Mouse (Mus musculus) stomach, postnatal 0 days (tissue): ENCODE measurements around the gene Tagln2. TPM values are rescaled to one million over a fixed set of nuclear protein-coding genes. Genes with fewer than 3 reads are reported as not detected.

Experiments used
- ATAC-seq: fragments of 200-750 bp; cut with Nextera tagmentation; 2 replicates; pipeline ENCODE4 v1.8.0; 2017; ENCODE audit not compliant: low FRiP score, low TSS enrichment
- DNase-seq: peaks from one replicate; pipeline ENCODE4 v3.0.0-alpha.2; 2016; ENCODE audit warnings: low spot score
- H3K27ac ChIP-seq: fragments of 300-500 bp; sonication (generic); replicated peaks from 2 replicates; pipeline ENCODE4 v1.5.1; 2014; ENCODE audit warnings: mild to moderate bottlenecking, control low read depth
- H3K27me3 ChIP-seq: fragments of 300-500 bp; sonication (generic); 2 replicates; pipeline ENCODE4 v1.6.1; 2014; ENCODE audit warnings: low read length; ENCODE audit not compliant: control insufficient read depth, insufficient read depth
- H3K36me3 ChIP-seq: fragments of 300-500 bp; sonication (generic); 2 replicates; pipeline ENCODE4 v1.6.1; 2014; ENCODE audit warnings: low read length, mixed read lengths; ENCODE audit not compliant: control insufficient read depth, insufficient read depth
- H3K4me1 ChIP-seq: fragments of 300-500 bp; sonication (generic); replicated peaks from 2 replicates; pipeline ENCODE4 v1.6.1; 2014; ENCODE audit warnings: antibody characterized with exemption; ENCODE audit not compliant: control insufficient read depth, insufficient read depth
- H3K4me2 ChIP-seq: fragments of 300-500 bp; sonication (generic); replicated peaks from 2 replicates; pipeline ENCODE4 v1.6.1; 2014; ENCODE audit warnings: low read depth, mild to moderate bottlenecking, control low read depth, moderate library complexity
- H3K4me3 ChIP-seq: fragments of 300-500 bp; sonication (generic); 2 replicates; pipeline ENCODE4 v1.5.1; 2014; ENCODE audit warnings: low read depth, low read length, control low read depth
- H3K9ac ChIP-seq: fragments of 300-500 bp; sonication (generic); 2 replicates; pipeline ENCODE4 v1.6.1; 2014; ENCODE audit warnings: mild to moderate bottlenecking, low read length, control low read depth, mixed read lengths
- H3K9me3 ChIP-seq: fragments of 300-500 bp; sonication (generic); 2 replicates; pipeline ENCODE4 v1.6.1; 2016; ENCODE audit warnings: low read length; ENCODE audit not compliant: control insufficient read depth
- CTCF ChIP-seq: IDR thresholded peaks from 2 replicates; pipeline ENCODE4 v1.5.1; 2016; ENCODE audit warnings: antibody characterized with exemption, low read depth, mild to moderate bottlenecking, moderate library complexity
- EP300 ChIP-seq: optimal IDR thresholded peaks from 2 replicates; pipeline ENCODE3; 2016; ENCODE audit warnings: antibody characterized with exemption
- WGBS: fragments of 180-500 bp; shearing (Covaris S2); extraction: QIAGEN DNeasy Blood & Tissue Kit; methylation state at CpG from one replicate; pipeline ENCODE4 v1.1.7; 2014; 5-methylcytosine and 5-hydroxymethylcytosine counted together
- polyA plus RNA-seq: library from polyadenylated mRNA; unstranded; fragments of >200 nt; fragmentation: Nextera tagmentation; extraction: Ambion mirVana; gene quantifications from 2 replicates; pipeline ENCODE4 v1.2.1, GENCODE M21; 2015

Tagln2 gene
- polyA plus RNA-seq, 1 experiment from 2014 or later: 564 TPM

DNA sequence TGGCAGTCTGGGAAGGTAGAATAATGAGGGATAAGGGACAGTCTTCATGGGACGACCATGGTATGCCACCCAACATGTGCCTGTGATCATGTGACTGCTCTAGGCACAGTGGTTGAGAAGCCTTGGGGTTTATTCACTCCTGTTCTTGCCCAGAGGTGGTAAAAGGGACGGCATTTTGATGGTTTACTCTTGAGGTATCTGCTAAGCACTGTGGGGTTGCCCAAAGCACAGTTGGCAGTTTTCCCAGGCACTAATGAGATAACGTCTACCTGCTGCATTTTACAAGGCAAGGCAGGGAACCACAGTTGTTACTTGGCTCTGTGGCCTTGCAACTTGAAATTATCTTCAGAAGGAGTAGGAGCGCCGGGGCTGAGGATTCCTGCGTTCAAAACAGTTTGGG lies 40.0 kb downstream of the Tagln2 start:
- Histone ChIP-seq H3K9me3 (no peaks in the 10 kb centered on the region), H3K27ac (no peak overlapping the region), H3K36me3 (no peaks in the 10 kb centered on the region), H3K4me2 (no peak overlapping the region), H3K4me3 (no peak overlapping the region), H3K27me3 (no peaks in the 10 kb centered on the region), H3K4me1 (no peaks in the 10 kb centered on the region), H3K9ac (no peak overlapping the region)
- TF ChIP-seq EP300 (no peak), CTCF (no peak)
- DNase-seq (peak; percentile 60), ATAC-seq (peak; percentile 68)
- WGBS: 50% methylated on average over 6 of the region's 6 CpGs

DNA sequence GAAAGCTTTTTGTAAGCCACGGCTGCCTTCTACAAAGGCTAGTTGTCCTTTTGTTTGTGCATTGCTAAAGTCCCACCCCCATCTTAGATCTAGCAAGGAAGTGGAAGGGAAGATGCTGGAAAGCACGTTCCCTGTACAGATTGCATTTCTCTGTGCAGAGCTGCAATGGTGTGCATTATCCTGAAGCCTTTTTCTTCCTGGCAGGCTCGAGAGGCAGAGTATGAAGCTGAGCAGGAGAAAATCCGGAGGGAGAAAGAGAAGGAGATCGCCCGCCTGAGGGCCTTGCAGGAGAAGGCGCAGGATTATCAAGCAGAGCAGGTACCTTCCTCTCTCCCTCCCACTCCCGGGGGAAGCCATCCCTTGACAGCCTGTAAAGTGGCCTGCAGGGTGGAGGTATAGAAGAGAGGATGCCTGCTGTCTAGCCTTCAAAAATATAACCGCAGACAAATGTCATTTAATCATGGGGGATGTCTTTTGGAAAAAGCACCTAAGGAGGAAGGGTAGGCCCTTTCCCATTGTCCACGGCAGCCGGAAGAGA lies 40.5 kb downstream of the Tagln2 start:
- H3K4me1 ChIP-seq: no peaks in the 10 kb centered on the region
- no peak overlapping the region for H3K4me2 ChIP-seq
- no peaks in the 10 kb centered on the region for H3K27me3 ChIP-seq
- no peak overlapping the region for H3K27ac ChIP-seq
- H3K9ac ChIP-seq: no peak overlapping the region
- H3K9me3 ChIP-seq: no peaks in the 10 kb centered on the region
- TF ChIP-seq EP300: no peak
- TF ChIP-seq CTCF: no peak
- H3K4me3 ChIP-seq: no peak overlapping the region
- ATAC-seq (no peak), DNase-seq (no peak)
- 56% methylated on average over 11 of the region's 11 CpGs for WGBS
- H3K36me3 ChIP-seq: no peaks in the 10 kb centered on the region

DNA sequence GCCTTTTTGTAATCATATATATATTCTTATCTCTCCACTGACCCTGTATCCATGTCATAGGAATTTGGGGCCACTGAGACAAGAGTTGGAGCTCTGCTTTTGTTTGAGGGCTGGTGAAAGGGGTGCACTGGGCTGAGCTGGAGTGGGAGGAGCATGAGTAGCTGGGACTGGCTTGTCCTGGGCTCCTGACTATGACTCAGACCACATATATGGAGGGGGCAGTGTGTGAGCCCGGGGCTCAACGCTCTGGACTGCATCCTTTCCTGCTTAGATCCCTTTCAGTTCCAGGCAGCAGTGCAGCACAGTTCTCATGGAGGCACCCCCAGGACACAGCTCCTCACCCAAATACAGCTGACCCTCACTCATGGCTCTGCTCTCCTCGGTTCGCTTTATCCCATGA lies 46.2 kb downstream of the Tagln2 start:
- H3K9me3 ChIP-seq: no peaks in the 10 kb centered on the region
- no peak overlapping the region for H3K27ac ChIP-seq
- no peak overlapping the region for H3K4me3 ChIP-seq
- DNase-seq: no peak
- H3K27me3 ChIP-seq: no peaks in the 10 kb centered on the region
- peaks cover 4% of the 10 kb centered on the region; the same call in 1 of the 2 replicates for H3K4me1 ChIP-seq
- no peak overlapping the region for H3K4me2 ChIP-seq
- 70% methylated on average over 4 of the region's 4 CpGs for WGBS
- H3K36me3 ChIP-seq: no peaks in the 10 kb centered on the region
- no peak for ATAC-seq
- no peak for TF ChIP-seq EP300
- no peak for TF ChIP-seq CTCF
- H3K9ac ChIP-seq: no peak overlapping the region

DNA sequence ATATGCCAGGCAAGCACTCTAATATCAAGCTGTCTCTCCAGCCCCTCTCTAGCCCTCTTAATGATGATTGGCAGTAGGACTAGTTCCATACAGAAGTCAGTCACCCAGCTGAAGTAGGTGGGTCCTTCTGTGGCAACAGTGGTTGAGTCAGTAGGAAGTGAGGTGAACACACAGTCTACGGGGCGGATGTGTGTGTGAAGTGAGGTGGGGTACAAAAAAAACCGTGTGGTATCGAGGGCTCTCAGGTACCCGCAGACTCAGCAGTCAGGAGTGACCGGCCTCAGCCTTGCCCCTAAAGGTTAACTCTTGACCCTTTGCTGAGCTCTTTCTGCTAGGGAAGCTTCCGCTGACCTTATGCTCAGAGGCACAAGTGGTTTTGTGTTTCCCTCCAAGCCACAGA lies 48.7 kb downstream of the Tagln2 start:
- Histone ChIP-seq H3K27me3 (no peaks in the 10 kb centered on the region), H3K27ac (no peak overlapping the region), H3K4me1 (peaks cover 4% of the 10 kb centered on the region; the same call in 1 of the 2 replicates), H3K4me2 (no peak overlapping the region), H3K9ac (no peak overlapping the region), H3K4me3 (no peak overlapping the region), H3K9me3 (no peaks in the 10 kb centered on the region), H3K36me3 (no peaks in the 10 kb centered on the region)
- 56% methylated on average over 7 of the region's 7 CpGs for WGBS
- ATAC-seq (no peak), DNase-seq (no peak)
- no peak for TF ChIP-seq EP300
- no peak for TF ChIP-seq CTCF

DNA sequence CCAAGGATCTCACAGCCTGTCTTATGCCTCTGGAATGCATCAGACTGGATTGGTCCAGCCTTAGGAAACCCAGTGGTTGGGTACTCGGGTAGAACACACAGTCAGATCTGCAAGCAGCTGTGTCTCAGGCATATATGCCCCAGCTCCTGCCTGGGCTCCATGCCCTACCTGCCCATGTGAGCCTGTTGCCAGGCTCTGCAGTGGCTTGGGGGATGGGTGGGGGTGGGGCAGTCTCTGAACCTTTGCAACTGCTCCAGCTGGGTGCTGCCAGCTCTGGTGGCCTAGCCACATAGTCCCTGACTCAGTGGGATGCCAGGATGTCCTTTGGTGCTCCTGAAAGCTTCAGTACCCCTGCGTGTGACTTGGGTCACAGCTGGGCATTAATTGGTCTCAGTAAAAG lies 49.5 kb downstream of the Tagln2 start:
- H3K27ac ChIP-seq: peak overlapping the region; percentile 50; the same call in 1 of the 2 replicates
- no peak overlapping the region for H3K4me3 ChIP-seq
- no peaks in the 10 kb centered on the region for H3K27me3 ChIP-seq
- ATAC-seq (peak; percentile 3; the same call in 1 of the 2 replicates), DNase-seq (peak; percentile 54)
- 34% methylated on average over 2 of the region's 2 CpGs for WGBS
- H3K4me1 ChIP-seq: peaks cover 4% of the 10 kb centered on the region; the same call in 1 of the 2 replicates
- H3K9me3 ChIP-seq: no peaks in the 10 kb centered on the region
- TF ChIP-seq CTCF: no peak
- TF ChIP-seq EP300: no peak
- H3K9ac ChIP-seq: no peak overlapping the region
- H3K4me2 ChIP-seq: peak overlapping the region; percentile 69
- H3K36me3 ChIP-seq: no peaks in the 10 kb centered on the region

DNA sequence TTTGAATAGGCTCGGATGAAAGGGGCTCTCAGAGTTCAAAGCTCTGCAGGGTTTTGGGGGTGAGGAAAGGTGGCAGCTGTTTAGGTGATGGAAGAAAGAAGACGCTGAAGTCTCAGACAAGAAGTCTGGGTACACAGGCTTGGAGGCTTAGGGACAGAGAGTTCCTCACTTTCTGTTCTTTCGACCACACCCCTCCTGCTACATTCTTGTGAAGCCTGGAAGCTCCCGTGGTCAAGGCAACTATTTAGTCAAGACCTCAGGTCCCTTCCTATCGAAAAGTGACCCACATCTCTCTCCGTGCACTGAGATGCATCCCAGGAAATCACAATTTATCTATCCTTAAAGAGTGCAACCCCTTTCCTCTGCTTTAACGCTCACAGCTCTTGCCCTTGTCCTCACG lies 49.9 kb downstream of the Tagln2 start:
- Histone ChIP-seq H3K4me3 (peak overlapping the region; percentile 48), H3K9me3 (no peaks in the 10 kb centered on the region), H3K36me3 (no peaks in the 10 kb centered on the region), H3K27ac (peak overlapping the region; percentile 74; the same call in 1 of the 2 replicates), H3K27me3 (no peaks in the 10 kb centered on the region), H3K4me2 (peak overlapping the region; percentile 69), H3K4me1 (peaks cover 4% of the 10 kb centered on the region; the same call in 1 of the 2 replicates), H3K9ac (no peak overlapping the region)
- TF ChIP-seq EP300: no peak
- TF ChIP-seq CTCF: no peak
- 12% methylated on average over 8 of the region's 8 CpGs for WGBS
- ATAC-seq (no peak), DNase-seq (no peak)
